Mouse (Mus musculus): ENCODE results near the gene Sfrp5.

DNA sequence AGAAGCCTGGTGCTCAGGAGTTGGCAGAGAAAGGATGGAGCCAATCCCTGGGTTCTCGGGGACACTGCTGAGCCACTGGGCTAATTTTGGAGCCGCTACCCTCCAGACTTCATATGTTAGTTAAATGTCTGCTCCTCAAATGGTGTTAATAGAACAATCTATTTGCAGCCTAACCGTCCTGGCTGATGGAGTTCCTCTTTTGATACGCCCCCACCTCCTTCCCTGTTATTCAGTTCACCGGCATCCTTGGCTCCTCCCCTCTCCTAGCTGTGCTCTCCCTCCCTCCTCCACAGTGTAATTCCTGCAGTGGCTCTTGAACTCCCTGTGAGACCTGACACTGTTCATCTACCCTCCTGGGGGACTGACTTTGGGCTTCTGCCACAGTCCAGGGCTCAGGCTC lies 44.6 kb upstream of the Sfrp5 start:
- TF ChIP-seq CTCF (IDR thresholded peaks at IDR 0.05; ENCODE audit: low read depth) (no peak), EP300 (IDR thresholded peaks at IDR 0.05; ENCODE audit: low read depth) (no peak)

All from liver, embryonic 14.5 days (tissue).